Mouse (Mus musculus): ENCODE measurements around the gene Pced1b.
"Not testable (repeated sequence)": the region's sequence is repeated elsewhere in the genome, so short reads cannot be mapped to it uniquely, and the experiment has no call there.

Pced1b gene

GRCm38 (mm10) chr15:97246911-97247790 lies at the start of gene Pced1b, which contains the start of gene Amigo2:
TSS of gene Pced1b (plus strand) at chr15:97247107.
TSS of gene Amigo2 (minus strand) at chr15:97247287.
- peak; percentile 52 for DNase-seq

- DNase-seq, result no peak
Observed at GRCm38 (mm10) chr15:97204889-97205288, 42.0 kb upstream of the Pced1b start.

GRCm38 (mm10) chr15:97205776-97206175 lies 41.1 kb upstream of the Pced1b start:
- DNase-seq, result no peak

- no peak for DNase-seq
Observed at GRCm38 (mm10) chr15:97206506-97206905, 40.4 kb upstream of the Pced1b start.

- DNase-seq, result not testable (repeated sequence)
Observed at GRCm38 (mm10) chr15:97209754-97210153, 37.2 kb upstream of the Pced1b start.

GRCm38 (mm10) chr15:97212501-97213477 lies 34.1 kb upstream of the Pced1b start:
- DNase-seq, result no peak

GRCm38 (mm10) chr15:97216843-97217242 lies 30.1 kb upstream of the Pced1b start:
- no peak for DNase-seq

- no peak for DNase-seq
Observed at GRCm38 (mm10) chr15:97223431-97223830, 23.5 kb upstream of the Pced1b start.

GRCm38 (mm10) chr15:97224003-97224402 lies 22.9 kb upstream of the Pced1b start:
- DNase-seq, result no peak

GRCm38 (mm10) chr15:97229494-97230077 lies 17.3 kb upstream of the Pced1b start:
- no peak for DNase-seq

GRCm38 (mm10) chr15:97234076-97234475 lies 12.8 kb upstream of the Pced1b start:
- DNase-seq, result no peak

- DNase-seq, result peak; percentile 32
Observed at GRCm38 (mm10) chr15:97235183-97235582, 11.7 kb upstream of the Pced1b start.

GRCm38 (mm10) chr15:97236943-97237342 lies 10.0 kb upstream of the Pced1b start:
- DNase-seq, result no peak

- DNase-seq, result no peak
Observed at GRCm38 (mm10) chr15:97245392-97245791, 1.5 kb upstream of the Pced1b start.

- no peak for DNase-seq
Observed at GRCm38 (mm10) chr15:97246256-97246655, 651 bp upstream of the Pced1b start.

- no peak for DNase-seq
Observed at GRCm38 (mm10) chr15:97247791-97248161, 869 bp downstream of the Pced1b start.

GRCm38 (mm10) chr15:97248296-97248695 lies 1.4 kb downstream of the Pced1b start:
- DNase-seq, result no peak

- DNase-seq, result no peak
Observed at GRCm38 (mm10) chr15:97249322-97249721, 2.4 kb downstream of the Pced1b start.

GRCm38 (mm10) chr15:97252493-97253034 lies 5.7 kb downstream of the Pced1b start:
- DNase-seq, result no peak

- DNase-seq, result no peak
Observed at GRCm38 (mm10) chr15:97254375-97254774, 7.5 kb downstream of the Pced1b start.

GRCm38 (mm10) chr15:97255800-97256199 lies 8.9 kb downstream of the Pced1b start:
- no peak for DNase-seq

- DNase-seq, result no peak
Observed at GRCm38 (mm10) chr15:97256411-97256810, 9.5 kb downstream of the Pced1b start.
